Mouse (Mus musculus): ENCODE measurements around the gene Klhl28.

Klhl28 gene

GRCm38 (mm10) chr12:64965124-64966026 lies at the start of gene Klhl28, which contains the start of gene Togaram1:
Gene Klhl28, minus strand, starts transcription at chr12:64965534.
Gene Togaram1, plus strand, starts transcription at chr12:64965804.
- DNase-seq (ENCODE audit: low spot score) = peak; percentile 97

- DNase-seq (ENCODE audit: low spot score) = no peak
Observed at GRCm38 (mm10) chr12:65007725-65008124, 42.4 kb upstream of the Klhl28 start.

- DNase-seq (ENCODE audit: low spot score) = no peak
Observed at GRCm38 (mm10) chr12:64977518-64977917, 12.2 kb upstream of the Klhl28 start.

- DNase-seq (ENCODE audit: low spot score) = no peak
Observed at GRCm38 (mm10) chr12:64976191-64976590, 10.9 kb upstream of the Klhl28 start.

GRCm38 (mm10) chr12:64975558-64975957 lies 10.2 kb upstream of the Klhl28 start:
- no peak for DNase-seq (ENCODE audit: low spot score)

GRCm38 (mm10) chr12:64972063-64972462 lies 6.7 kb upstream of the Klhl28 start:
- no peak for DNase-seq (ENCODE audit: low spot score)

- DNase-seq (ENCODE audit: low spot score) = no peak
Observed at GRCm38 (mm10) chr12:64971399-64971798, 6.1 kb upstream of the Klhl28 start.

- no peak for DNase-seq (ENCODE audit: low spot score)
Observed at GRCm38 (mm10) chr12:64968067-64968466, 2.7 kb upstream of the Klhl28 start.

GRCm38 (mm10) chr12:64967470-64967869 lies 2.1 kb upstream of the Klhl28 start:
- no peak for DNase-seq (ENCODE audit: low spot score)

- no peak for DNase-seq (ENCODE audit: low spot score)
Observed at GRCm38 (mm10) chr12:64966652-64967435, 1.5 kb upstream of the Klhl28 start.

GRCm38 (mm10) chr12:64966101-64966631 lies 832 bp upstream of the Klhl28 start:
- DNase-seq (ENCODE audit: low spot score) = peak; percentile 39

GRCm38 (mm10) chr12:64964560-64964959 lies 774 bp downstream of the Klhl28 start:
- DNase-seq (ENCODE audit: low spot score) = no peak

- DNase-seq (ENCODE audit: low spot score) = no peak
Observed at GRCm38 (mm10) chr12:64937493-64937892, 27.8 kb downstream of the Klhl28 start.

GRCm38 (mm10) chr12:64917578-64918471 lies 47.5 kb downstream of the Klhl28 start, which contains the start of gene Gm527:
Gene Gm527, plus strand, starts transcription at chr12:64917906.
- peak; percentile 81 for DNase-seq (ENCODE audit: low spot score)

GRCm38 (mm10) chr12:64916735-64917134 lies 48.6 kb downstream of the Klhl28 start:
- no peak for DNase-seq (ENCODE audit: low spot score)

GRCm38 (mm10) chr12:64912996-64913395 lies 52.3 kb downstream of the Klhl28 start:
- no peak for DNase-seq (ENCODE audit: low spot score)

GRCm38 (mm10) chr12:64903186-64903585 lies 62.1 kb downstream of the Klhl28 start:
- no peak for DNase-seq (ENCODE audit: low spot score)

GRCm38 (mm10) chr12:64902506-64902905 lies 62.8 kb downstream of the Klhl28 start:
- no peak for DNase-seq (ENCODE audit: low spot score)

GRCm38 (mm10) chr12:64897060-64897730 lies 68.1 kb downstream of the Klhl28 start:
- no peak for DNase-seq (ENCODE audit: low spot score)

Measured in ovary, postnatal 10 days (tissue).